Mouse (Mus musculus): ENCODE results near the gene Doc2b.

Doc2b gene

DNA sequence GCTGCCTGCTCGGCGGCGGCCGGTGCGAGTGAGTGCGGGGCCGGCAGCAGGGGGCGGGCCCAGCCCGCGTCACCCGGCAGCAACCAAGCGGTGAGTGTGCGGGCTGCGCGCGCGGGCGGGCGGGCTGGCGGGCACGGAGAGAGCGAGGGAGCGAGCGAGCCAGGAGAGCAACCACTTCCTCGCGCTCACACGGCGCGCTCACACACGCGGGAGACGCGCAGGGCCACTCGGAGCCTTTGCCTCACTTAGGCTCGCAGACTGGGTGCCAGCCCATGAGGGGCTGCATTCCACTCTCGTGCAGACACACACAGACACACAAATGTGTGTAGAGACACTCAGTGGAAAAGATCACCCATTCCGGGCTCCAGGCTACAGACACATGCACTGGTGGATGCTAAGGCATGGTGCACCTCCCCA lies at the start of gene Doc2b:
TSS of gene Doc2b (minus strand) at position 21 of the 417 bp plus-strand sequence.
- DNase-seq (ENCODE audit: low spot score) = no peak

DNA sequence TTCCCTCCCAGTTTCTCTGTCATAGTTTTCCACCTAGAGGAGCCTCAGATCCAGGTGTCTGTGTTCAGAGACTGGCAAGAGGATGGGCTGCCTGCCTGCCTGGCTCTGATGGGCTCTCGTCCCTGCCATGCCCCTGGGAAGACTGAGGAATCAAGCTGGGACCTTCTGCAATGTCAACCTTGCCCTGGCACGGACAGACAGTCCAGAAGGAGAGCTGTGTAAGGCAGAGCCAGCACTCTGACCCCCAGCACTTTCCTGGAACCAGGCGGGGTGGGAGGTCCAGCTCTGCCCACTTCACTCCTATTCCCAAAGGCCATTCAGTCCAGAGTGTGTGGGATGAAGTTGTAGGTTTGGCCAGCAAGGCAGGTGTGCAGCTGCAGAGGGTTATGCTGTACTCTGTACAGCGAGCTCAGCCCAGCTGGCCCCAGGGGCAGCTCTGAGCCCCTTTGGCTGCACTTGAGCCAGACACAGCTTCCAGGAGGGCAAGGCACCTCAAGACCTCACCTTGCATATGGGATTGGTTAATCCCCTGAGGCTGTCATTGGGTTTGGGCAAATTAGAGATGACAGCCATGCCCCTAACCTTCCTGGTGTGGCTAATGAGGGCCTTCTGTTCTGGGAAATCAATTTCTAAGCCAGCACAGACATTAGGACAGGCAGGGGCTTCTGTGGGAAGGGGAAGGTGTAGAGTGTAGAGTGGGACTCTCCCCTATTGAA lies 47.2 kb upstream of the Doc2b start:
- no peak for DNase-seq (ENCODE audit: low spot score)

DNA sequence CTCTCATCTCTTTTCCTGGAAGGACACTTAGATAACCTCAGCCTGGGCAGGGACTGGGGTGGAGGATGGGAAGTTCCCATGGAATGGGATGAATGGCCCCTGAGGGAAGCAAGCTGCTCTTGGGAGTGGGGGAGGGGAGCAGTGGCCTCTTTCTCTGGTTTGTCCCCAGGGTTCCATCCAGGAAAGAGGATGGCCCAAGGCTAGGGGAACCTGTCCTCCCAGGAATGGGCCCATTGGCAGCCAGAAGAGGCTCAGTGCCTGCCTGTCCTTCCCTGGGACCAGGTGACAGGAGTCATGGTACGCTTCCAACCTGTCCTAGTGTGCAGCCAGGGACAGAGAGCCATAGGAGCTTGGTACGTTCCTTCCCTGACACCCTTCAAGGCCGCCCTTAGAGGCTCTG lies 45.7 kb upstream of the Doc2b start:
- no peak for DNase-seq (ENCODE audit: low spot score)

DNA sequence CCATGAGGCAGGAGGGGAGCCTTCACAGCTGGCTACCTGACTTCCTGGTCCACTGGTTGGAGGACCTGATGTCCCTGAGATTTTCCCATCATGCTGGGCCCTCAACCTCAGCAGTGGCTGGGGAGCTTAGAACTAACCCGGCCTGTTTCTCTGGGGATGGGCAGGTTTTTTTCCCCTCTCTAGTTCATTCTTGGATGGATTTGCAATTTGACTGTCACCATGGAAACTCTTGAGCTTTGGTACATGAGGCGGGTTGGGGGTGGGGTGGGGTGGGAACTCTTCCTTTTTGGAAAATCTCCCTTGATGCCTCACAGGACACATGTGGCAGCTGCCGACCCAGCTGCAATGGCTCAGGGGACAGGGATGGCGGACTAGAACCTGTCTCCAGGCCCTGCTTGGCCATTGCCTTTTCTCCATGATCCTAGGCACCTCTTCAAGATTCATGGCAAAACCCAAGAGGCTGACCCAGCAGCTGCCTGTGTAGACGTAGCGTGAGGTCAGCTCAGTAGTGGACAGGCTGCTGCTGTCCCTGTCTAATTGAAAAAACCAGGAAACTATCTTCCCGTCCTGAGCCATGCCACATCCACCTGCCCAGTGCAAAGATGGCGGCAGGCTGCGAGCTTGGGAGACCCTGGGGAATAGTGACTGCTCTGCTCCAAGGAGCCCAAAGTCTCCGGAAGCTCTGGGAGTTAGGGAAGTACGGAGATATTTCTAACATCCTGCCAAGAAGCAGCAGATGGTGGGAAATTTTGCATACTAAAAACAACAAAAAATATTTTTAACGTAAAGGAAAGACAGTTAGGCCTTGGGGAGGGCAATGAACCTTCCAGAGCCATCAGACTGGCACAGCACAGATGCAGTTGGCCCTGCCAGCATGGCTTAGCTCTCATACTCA lies 43.9 kb upstream of the Doc2b start:
- no peak for DNase-seq (ENCODE audit: low spot score)

- no peak for DNase-seq (ENCODE audit: low spot score)
These were observed 43.1 kb upstream of the Doc2b start for GRCm38 (mm10) chr11:75838861-75839426.

DNA sequence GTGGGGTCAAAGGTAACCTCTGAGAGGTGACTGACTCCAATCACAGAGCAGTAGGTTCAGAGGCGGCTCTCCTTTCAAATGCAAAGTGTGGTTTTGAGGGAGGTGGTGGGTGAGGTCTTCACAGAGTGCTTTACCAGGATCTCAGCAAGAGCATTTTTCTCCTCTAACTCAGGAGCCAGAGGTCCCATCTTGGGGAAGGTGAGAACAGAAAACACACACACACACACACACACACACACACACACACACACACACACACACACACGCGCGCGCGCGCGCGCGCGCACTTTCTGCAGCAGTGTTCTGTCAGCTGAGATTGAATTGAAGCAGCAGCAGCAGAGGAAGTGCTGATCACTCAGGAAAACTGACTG lies 40.4 kb upstream of the Doc2b start:
- no peak for DNase-seq (ENCODE audit: low spot score)

DNA sequence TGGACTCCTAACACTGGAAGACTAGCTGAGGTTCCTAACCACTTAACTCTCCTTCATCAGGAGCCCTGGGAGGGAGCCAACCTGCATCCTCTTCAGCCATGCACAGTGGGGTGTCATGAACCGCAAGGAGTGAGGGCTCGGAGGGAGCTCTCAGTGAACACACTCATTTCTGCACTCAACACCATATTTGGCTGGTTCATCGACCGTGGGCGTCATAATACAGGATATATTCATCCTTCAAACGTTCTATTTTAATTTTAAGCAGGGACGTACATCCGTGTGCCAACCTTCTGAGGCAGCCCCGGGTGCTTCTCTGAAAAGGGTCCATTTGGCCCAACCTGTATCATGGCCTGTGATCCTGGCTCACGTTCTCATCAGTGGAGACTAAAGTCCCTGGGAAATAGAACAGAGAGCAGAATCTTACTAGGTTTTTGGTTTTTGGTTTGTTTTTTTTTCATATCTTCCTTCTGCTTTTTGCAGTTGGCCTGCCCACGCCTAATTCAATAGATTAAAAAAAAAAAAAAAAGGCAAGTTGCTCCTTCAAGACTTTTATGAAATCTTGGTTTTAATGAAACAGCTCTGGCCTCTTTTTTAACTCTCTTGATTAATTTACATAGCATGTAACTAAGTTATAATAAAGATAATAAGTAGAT lies 39.9 kb upstream of the Doc2b start:
- no peak for DNase-seq (ENCODE audit: low spot score)

DNA sequence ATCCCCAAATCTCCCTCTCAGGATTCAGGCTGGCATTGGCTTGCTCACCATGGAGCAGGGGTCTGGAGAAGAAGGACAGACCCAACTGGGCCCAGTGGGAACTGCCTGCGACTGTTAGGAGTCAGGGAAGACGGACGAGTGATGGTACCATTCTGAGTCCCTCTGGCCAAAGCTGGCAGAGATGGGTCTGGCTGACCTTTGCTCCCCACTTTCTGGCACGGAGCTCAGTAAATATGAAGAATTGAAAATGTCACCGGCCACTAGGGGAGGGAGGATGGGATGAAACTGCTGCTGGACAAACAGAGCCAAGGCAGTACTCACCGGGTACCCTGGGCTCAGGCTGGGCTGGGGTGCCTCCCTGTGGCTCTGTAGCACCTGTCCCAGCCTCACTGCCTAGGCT lies 37.2 kb upstream of the Doc2b start:
- DNase-seq (ENCODE audit: low spot score) = no peak

- DNase-seq (ENCODE audit: low spot score) = no peak
These were observed 34.5 kb upstream of the Doc2b start for GRCm38 (mm10) chr11:75830386-75830785.

GRCm38 (mm10) chr11:75827414-75827813 lies 31.6 kb upstream of the Doc2b start:
- no peak for DNase-seq (ENCODE audit: low spot score)

- no peak for DNase-seq (ENCODE audit: low spot score)
These were observed 27.7 kb upstream of the Doc2b start for GRCm38 (mm10) chr11:75823506-75823905.

- DNase-seq (ENCODE audit: low spot score) = no peak
These were observed 17.2 kb upstream of the Doc2b start for GRCm38 (mm10) chr11:75813085-75813484.

- DNase-seq (ENCODE audit: low spot score) = peak; percentile 72
These were observed 16.1 kb upstream of the Doc2b start for GRCm38 (mm10) chr11:75811900-75812299.

- DNase-seq (ENCODE audit: low spot score) = peak; percentile 16
These were observed 14.7 kb upstream of the Doc2b start for GRCm38 (mm10) chr11:75810526-75810925.

DNA sequence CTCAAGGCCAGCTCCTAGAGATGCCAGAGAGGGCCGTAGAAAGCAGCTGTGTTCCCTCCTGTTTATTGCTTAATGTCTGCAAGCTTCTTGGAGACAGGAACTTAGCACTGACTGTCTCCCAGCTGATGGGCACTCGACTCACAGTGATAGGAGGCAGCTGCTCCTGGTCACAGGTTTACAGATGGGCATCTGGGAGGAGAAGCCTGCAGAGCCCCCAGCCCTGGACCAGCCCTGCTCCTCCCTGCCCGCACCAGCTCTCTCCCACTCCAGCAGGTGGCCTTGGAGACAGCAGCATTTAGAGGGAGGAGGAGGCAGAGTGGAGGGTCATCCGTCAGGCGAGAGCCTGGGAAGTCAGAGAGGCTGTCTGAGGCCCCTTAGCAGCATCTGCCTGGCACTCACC lies 11.6 kb upstream of the Doc2b start:
- no peak for DNase-seq (ENCODE audit: low spot score)

GRCm38 (mm10) chr11:75801771-75802550 lies 6.1 kb upstream of the Doc2b start:
- DNase-seq (ENCODE audit: low spot score) = no peak

- DNase-seq (ENCODE audit: low spot score) = no peak
These were observed 5.5 kb upstream of the Doc2b start for GRCm38 (mm10) chr11:75801369-75801768.

DNA sequence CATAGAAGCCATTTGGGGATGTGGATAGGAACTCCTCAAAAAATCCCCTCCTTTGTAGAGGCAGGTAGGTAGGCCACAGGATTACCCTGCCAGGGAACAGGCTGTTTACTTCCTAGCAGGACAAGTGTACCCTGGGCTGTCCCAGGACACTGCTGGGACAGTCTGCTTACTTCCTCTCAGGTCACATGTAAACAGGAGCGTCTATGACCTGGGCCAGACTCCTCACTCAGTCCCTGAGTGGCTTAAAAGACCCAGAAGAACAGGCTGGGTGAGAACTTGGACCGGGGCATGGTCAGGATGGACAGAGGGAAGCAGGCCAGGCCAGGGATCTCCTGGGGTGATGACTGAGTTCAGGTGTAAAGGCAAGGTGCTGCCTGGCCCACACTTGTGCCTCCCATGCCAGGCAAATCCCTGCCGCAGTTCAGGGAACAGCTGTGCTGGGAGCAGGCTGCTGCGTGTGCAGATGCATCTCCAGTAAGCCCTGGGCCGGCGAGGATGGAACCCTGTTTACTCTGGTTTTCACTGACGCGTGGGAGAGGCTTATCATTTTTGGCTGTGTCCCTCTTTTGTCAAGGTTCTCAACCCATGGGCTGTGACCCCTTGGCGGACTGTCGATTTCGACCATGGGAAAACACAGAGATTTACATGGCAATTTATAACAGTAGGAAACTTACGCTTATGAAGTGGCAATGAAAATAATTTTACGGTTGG lies 842 bp upstream of the Doc2b start:
- no peak for DNase-seq (ENCODE audit: low spot score)

DNA sequence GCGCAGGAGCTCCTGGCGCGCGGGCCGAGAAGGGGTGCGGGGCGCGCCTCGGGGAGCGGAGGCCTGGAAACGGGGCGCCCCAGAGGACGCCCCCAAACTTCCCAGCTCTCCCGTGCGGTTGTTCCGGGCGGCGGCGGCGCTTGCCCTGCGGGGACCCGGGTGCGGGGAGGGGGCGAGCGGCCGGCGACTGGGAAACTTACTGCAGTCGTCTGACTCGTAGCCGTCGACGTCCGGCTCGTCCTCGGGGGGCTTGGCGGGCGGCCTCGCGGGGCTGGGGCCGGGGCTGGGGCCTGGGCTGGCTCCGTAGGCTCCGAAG lies 570 bp downstream of the Doc2b start:
- DNase-seq (ENCODE audit: low spot score) = no peak

GRCm38 (mm10) chr11:75794602-75795320 lies 1.1 kb downstream of the Doc2b start:
- DNase-seq (ENCODE audit: low spot score) = no peak

- no peak for DNase-seq (ENCODE audit: low spot score)
These were observed 2.5 kb downstream of the Doc2b start for GRCm38 (mm10) chr11:75793351-75793750.
